Mouse (Mus musculus) lung, postnatal 0 days (tissue): ENCODE data around the gene Ndufb3. TPM values are rescaled to one million over a fixed set of nuclear protein-coding genes. Genes with fewer than 3 reads are reported as not detected.
"Not testable (repeated sequence)": the region's sequence is repeated elsewhere in the genome, so short reads cannot be mapped to it uniquely, and the experiment has no call there.

Experiments used
- ATAC-seq: fragments of 200-750 bp; cut with Nextera tagmentation; 2 replicates; pipeline ENCODE4 v1.8.0; 2017; ENCODE audit warnings: moderate library complexity
- DNase-seq: peaks from one replicate; pipeline ENCODE4 v3.0.0-alpha.2; 2016; ENCODE audit warnings: low spot score
- H3K27ac ChIP-seq: fragments of 300-500 bp; sonication (generic); 2 replicates; pipeline ENCODE4 v1.5.1; 2014; ENCODE audit warnings: antibody characterized with exemption, mild to moderate bottlenecking, low read length, mixed read lengths
- H3K27me3 ChIP-seq: fragments of 300-500 bp; sonication (generic); replicated peaks from 2 replicates; pipeline ENCODE4 v1.6.1; 2014; ENCODE audit warnings: low read length, mixed read lengths; ENCODE audit not compliant: insufficient read depth
- H3K36me3 ChIP-seq: fragments of 300-500 bp; sonication (generic); 2 replicates; pipeline ENCODE4 v1.6.1; 2014; ENCODE audit warnings: low read length, mixed read lengths; ENCODE audit not compliant: insufficient read depth
- H3K4me1 ChIP-seq: fragments of 300-500 bp; sonication (generic); 2 replicates; pipeline ENCODE4 v1.6.1; 2014; ENCODE audit warnings: antibody characterized with exemption, low read depth, low read length, mixed read lengths; ENCODE audit not compliant: insufficient read depth
- H3K4me2 ChIP-seq: fragments of 300-500 bp; sonication (generic); replicated peaks from 2 replicates; pipeline ENCODE4 v1.6.1; 2014; ENCODE audit warnings: low read depth, mild to moderate bottlenecking, low read length, moderate library complexity, mixed read lengths
- H3K4me3 ChIP-seq: fragments of 300-500 bp; sonication (generic); 2 replicates; pipeline ENCODE4 v1.5.1; 2014; ENCODE audit warnings: low read depth, low read length
- H3K9ac ChIP-seq: fragments of 300-500 bp; sonication (generic); replicated peaks from 2 replicates; pipeline ENCODE4 v1.6.1; 2014; ENCODE audit warnings: low read depth, mild to moderate bottlenecking
- H3K9me3 ChIP-seq: fragments of 300-500 bp; sonication (generic); 2 replicates; pipeline ENCODE4 v1.6.1; 2016; ENCODE audit warnings: low read length, mixed read lengths
- CTCF ChIP-seq: IDR thresholded peaks from 2 replicates; pipeline ENCODE4 v1.5.1; 2016; ENCODE audit warnings: antibody characterized with exemption, mild to moderate bottlenecking
- EP300 ChIP-seq: IDR thresholded peaks from 2 replicates; pipeline ENCODE4 v1.6.1; 2016; ENCODE audit warnings: antibody characterized with exemption, mild to moderate bottlenecking, control low read depth
- WGBS: fragments of 180-500 bp; shearing (Covaris S2); extraction: QIAGEN DNeasy Blood & Tissue Kit; methylation state at CpG from one replicate; pipeline ENCODE4 v1.1.7; 2014; 5-methylcytosine and 5-hydroxymethylcytosine counted together
- polyA plus RNA-seq: library from polyadenylated mRNA; unstranded; fragments of >200 nt; fragmentation: Nextera tagmentation; extraction: Ambion mirVana; gene quantifications from 2 replicates; pipeline ENCODE4 v1.2.1, GENCODE M21; 2015

The Ndufb3 gene
- polyA plus RNA-seq, 1 experiment from 2014 or later: 163 TPM

GRCm38 (mm10) chr1:58587491-58587890 is 1.3 kb downstream of the Ndufb3 start:
- 0 out of 2 replicates have a peak, but pooled peaks cover 4% of the 10 kb centered on the region for H3K4me1 ChIP-seq
- H3K4me3 ChIP-seq: no peak overlapping the region
- no peaks in the 10 kb centered on the region for H3K27me3 ChIP-seq
- H3K27ac ChIP-seq: no peak overlapping the region
- 81% methylated on average over 1 of the region's 1 CpGs for WGBS
- TF ChIP-seq CTCF (no peak), EP300 (no peak)
- H3K9ac ChIP-seq: 0 out of 2 replicates have a peak overlapping the region, but pooled peaks have one; percentile 13
- peak overlapping the region; percentile 58; the same call in 1 of the 2 replicates for H3K4me2 ChIP-seq
- no peaks in the 10 kb centered on the region for H3K36me3 ChIP-seq
- no peak for ATAC-seq
- H3K9me3 ChIP-seq: no peaks in the 10 kb centered on the region
- DNase-seq: no peak

GRCm38 (mm10) chr1:58602681-58603080 is 16.5 kb downstream of the Ndufb3 start:
- Histone ChIP-seq H3K36me3 (no peaks in the 10 kb centered on the region), H3K4me1 (no peaks in the 10 kb centered on the region), H3K27me3 (no peaks in the 10 kb centered on the region), H3K4me2 (no peak overlapping the region), H3K27ac (no peak overlapping the region), H3K9me3 (no peaks in the 10 kb centered on the region), H3K4me3 (no peak overlapping the region), H3K9ac (no peak overlapping the region)
- 77% methylated on average over 4 of the region's 4 CpGs for WGBS
- DNase-seq (no peak), ATAC-seq (no peak)
- TF ChIP-seq CTCF (no peak), EP300 (no peak)

GRCm38 (mm10) chr1:58603738-58604137 is 17.6 kb downstream of the Ndufb3 start:
- 44% methylated on average over 4 of the region's 4 CpGs for WGBS
- Histone ChIP-seq H3K36me3 (no peaks in the 10 kb centered on the region), H3K4me3 (no peak overlapping the region), H3K9ac (no peak overlapping the region), H3K27ac (no peak overlapping the region), H3K9me3 (no peaks in the 10 kb centered on the region), H3K27me3 (no peaks in the 10 kb centered on the region), H3K4me2 (no peak overlapping the region), H3K4me1 (no peaks in the 10 kb centered on the region)
- no peak for ATAC-seq
- TF ChIP-seq CTCF: no peak
- TF ChIP-seq EP300: no peak
- peak; percentile 17 for DNase-seq

DNA sequence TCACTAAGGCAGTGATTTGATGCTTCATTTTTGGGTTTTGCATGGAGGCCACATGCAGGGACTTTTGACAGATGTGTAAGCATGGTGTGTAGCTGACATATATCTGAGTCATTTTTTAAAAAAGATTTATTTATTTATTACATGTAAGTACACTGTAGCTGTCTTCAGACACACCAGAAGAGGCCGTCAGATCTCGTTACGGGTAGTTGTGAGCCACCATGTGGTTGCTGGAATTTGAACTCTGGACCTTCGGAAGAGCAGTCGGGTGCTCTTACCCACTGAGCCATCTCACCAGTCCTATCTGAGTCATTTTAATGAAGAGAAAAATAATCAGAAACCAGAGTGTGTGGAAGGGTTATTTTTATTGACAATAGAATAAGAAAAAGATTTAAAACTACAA is 23.4 kb downstream of the Ndufb3 start:
- H3K4me3 ChIP-seq, H3K27ac ChIP-seq, DNase-seq, H3K9ac ChIP-seq, H3K27me3 ChIP-seq, ATAC-seq, H3K4me1 ChIP-seq, H3K36me3 ChIP-seq, H3K9me3 ChIP-seq, H3K4me2 ChIP-seq: not testable (repeated sequence)
- WGBS: 78% methylated on average over 5 of the region's 5 CpGs

- Histone ChIP-seq H3K9me3 (no peaks in the 10 kb centered on the region), H3K4me1 (no peaks in the 10 kb centered on the region), H3K9ac (no peak overlapping the region), H3K4me2 (no peak overlapping the region), H3K4me3 (no peak overlapping the region), H3K27ac (no peak overlapping the region), H3K36me3 (no peaks in the 10 kb centered on the region), H3K27me3 (no peaks in the 10 kb centered on the region)
- ATAC-seq (peak; percentile 60), DNase-seq (peak; percentile 69)
- WGBS: 49% methylated on average over 1 of the region's 1 CpGs
- peak; percentile 47 for TF ChIP-seq EP300
- TF ChIP-seq CTCF: no peak
These were observed 24.0 kb downstream of the Ndufb3 start for GRCm38 (mm10) chr1:58610166-58610565.

GRCm38 (mm10) chr1:58610611-58611010 is 24.4 kb downstream of the Ndufb3 start:
- Histone ChIP-seq H3K27ac (no peak overlapping the region), H3K9ac (no peak overlapping the region), H3K4me2 (no peak overlapping the region), H3K9me3 (no peaks in the 10 kb centered on the region), H3K27me3 (no peaks in the 10 kb centered on the region), H3K4me1 (no peaks in the 10 kb centered on the region), H3K4me3 (no peak overlapping the region), H3K36me3 (no peaks in the 10 kb centered on the region)
- DNase-seq (peak; percentile 30), ATAC-seq (peak; percentile 21; the same call in 1 of the 2 replicates)
- WGBS: 15% methylated on average over 1 of the region's 1 CpGs
- TF ChIP-seq EP300 (no peak), CTCF (no peak)

DNA sequence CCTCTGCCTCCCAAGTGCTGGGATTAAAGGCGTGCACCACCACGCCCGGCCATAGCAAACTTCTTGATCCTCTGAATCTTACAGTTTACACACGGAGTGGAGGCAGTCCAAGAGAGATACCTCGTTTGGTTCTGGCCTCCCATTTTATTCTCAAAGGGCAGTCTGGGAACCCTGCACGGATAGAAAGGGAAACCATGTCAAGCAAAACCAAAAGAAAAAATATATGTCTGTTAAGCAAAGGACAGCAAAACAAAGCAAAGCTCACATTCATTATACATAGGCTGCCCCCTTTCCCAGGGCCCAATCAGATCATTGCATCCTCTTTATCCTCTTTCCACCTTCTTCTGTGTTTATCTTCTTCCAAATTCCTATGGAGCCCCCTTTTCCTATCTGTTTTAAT is 27.6 kb downstream of the Ndufb3 start:
- no peaks in the 10 kb centered on the region for H3K4me1 ChIP-seq
- no peaks in the 10 kb centered on the region for H3K27me3 ChIP-seq
- H3K36me3 ChIP-seq: no peaks in the 10 kb centered on the region
- DNase-seq: peak; percentile 14
- 75% methylated on average over 6 of the region's 6 CpGs for WGBS
- no peaks in the 10 kb centered on the region for H3K9me3 ChIP-seq
- no peak overlapping the region for H3K9ac ChIP-seq
- no peak for ATAC-seq
- H3K4me2 ChIP-seq: no peak overlapping the region
- H3K27ac ChIP-seq: no peak overlapping the region
- H3K4me3 ChIP-seq: no peak overlapping the region
- TF ChIP-seq EP300: no peak
- no peak for TF ChIP-seq CTCF
